Mouse (Mus musculus): ENCODE measurements around the gene Fibp. TPM values are rescaled to one million over a fixed set of nuclear protein-coding genes. Genes with fewer than 3 reads are reported as not detected.

Fibp gene
- polyA plus RNA-seq (2012; fragmentation: generic; extraction: Trizol) = 122 TPM

- peak within 1 kb of the TSS; percentile 72 for H3ac ChIP-seq (ENCODE audit: control insufficient read depth, insufficient read length)
- H3K4me2 ChIP-seq (ENCODE audit: low read depth) = peak within 1 kb of the TSS; percentile 96
- peaks cover 12% of the 10 kb centered on the region for H3K36me3 ChIP-seq (ENCODE audit: control insufficient read depth, insufficient read depth)
- H3K4me3 ChIP-seq = peak within 1 kb of the TSS; percentile 94
- TF ChIP-seq POLR2A (IDR thresholded peaks at IDR 0.05; ENCODE audit: insufficient read length, low read depth) = peak; percentile 81
- TF ChIP-seq MYOG (IDR thresholded peaks at IDR 0.05; ENCODE audit: control insufficient read depth in 1 of 3, insufficient read depth in 1 of 3, insufficient read length in 2 of 3, low read depth in 2 of 3) = no peak
- no peak for TF ChIP-seq TCF12 (IDR thresholded peaks at IDR 0.05; ENCODE audit: insufficient read depth, poor library complexity, severe bottlenecking)
- TF ChIP-seq MYOD1 (IDR thresholded peaks at IDR 0.05; ENCODE audit: control insufficient read depth in 1 of 3, insufficient read length in 2 of 3, low read depth in 2 of 3) = no peak
- peak; percentile 83 for TF ChIP-seq POLR2AphosphoS2 (IDR thresholded peaks at IDR 0.05; ENCODE audit: insufficient read length, low read depth)
- TF ChIP-seq SRF (IDR thresholded peaks at IDR 0.05; ENCODE audit: control insufficient read depth, insufficient read length, low read depth) = no peak
- TF ChIP-seq TCF3 (IDR thresholded peaks at IDR 0.05; ENCODE audit: insufficient read length, low read depth) = no peak
- no peak for TF ChIP-seq E2F4 (IDR thresholded peaks at IDR 0.05; ENCODE audit: insufficient read depth)
- peaks cover 28% of the 10 kb centered on the region for H3K79me2 ChIP-seq (ENCODE audit: control insufficient read depth, insufficient read depth)
- H3K27me3 ChIP-seq (ENCODE audit: control insufficient read depth, insufficient read depth, insufficient read length) = no peaks in the 10 kb centered on the region
Observed at GRCm38 (mm10) chr19:5460465-5460911, at the start of gene Fibp. Fibp (plus strand) TSS chr19:5460615.

- no peak overlapping the region for H3K4me2 ChIP-seq (ENCODE audit: low read depth)
- no peaks in the 10 kb centered on the region for H3K79me2 ChIP-seq (ENCODE audit: control insufficient read depth, insufficient read depth)
- TF ChIP-seq MYOD1 (IDR thresholded peaks at IDR 0.05; ENCODE audit: control insufficient read depth in 1 of 3, insufficient read length in 2 of 3, low read depth in 2 of 3) (no peak), USF1 (IDR thresholded peaks at IDR 0.05; ENCODE audit: low read depth) (no peak), CEBPB (IDR thresholded peaks at IDR 0.05; ENCODE audit: insufficient read depth, poor library complexity, severe bottlenecking) (no peak), MAX (IDR thresholded peaks at IDR 0.05; ENCODE audit: low read depth) (no peak), TCF3 (IDR thresholded peaks at IDR 0.05; ENCODE audit: insufficient read length, low read depth) (no peak), POLR2AphosphoS2 (IDR thresholded peaks at IDR 0.05; ENCODE audit: insufficient read length, low read depth) (no peak), SRF (IDR thresholded peaks at IDR 0.05; ENCODE audit: control insufficient read depth, insufficient read length, low read depth) (no peak), REST (IDR thresholded peaks at IDR 0.05; ENCODE audit: insufficient read depth, insufficient read length) (no peak)
- no peak overlapping the region for H3K4me3 ChIP-seq
- no peak overlapping the region for H3ac ChIP-seq (ENCODE audit: control insufficient read depth, insufficient read length)
- no peaks in the 10 kb centered on the region for H3K27me3 ChIP-seq (ENCODE audit: control insufficient read depth, insufficient read depth, insufficient read length)
- no peaks in the 10 kb centered on the region for H3K36me3 ChIP-seq (ENCODE audit: control insufficient read depth, insufficient read depth)
Observed at GRCm38 (mm10) chr19:5410641-5411040, 49.8 kb upstream of the Fibp start.

GRCm38 (mm10) chr19:5411961-5412360 lies 48.5 kb upstream of the Fibp start:
- no peak for TF ChIP-seq POLR2AphosphoS2 (IDR thresholded peaks at IDR 0.05; ENCODE audit: insufficient read length, low read depth)
- peak in 2 of 3 experiments; percentile 35 to 76 for TF ChIP-seq MYOG (IDR thresholded peaks at IDR 0.05; ENCODE audit: control insufficient read depth in 1 of 3, insufficient read depth in 1 of 3, insufficient read length in 2 of 3, low read depth in 2 of 3)
- TF ChIP-seq USF1 (IDR thresholded peaks at IDR 0.05; ENCODE audit: low read depth) = peak; percentile 43
- TF ChIP-seq SRF (IDR thresholded peaks at IDR 0.05; ENCODE audit: control insufficient read depth, insufficient read length, low read depth) = no peak
- no peak for TF ChIP-seq E2F4 (IDR thresholded peaks at IDR 0.05; ENCODE audit: insufficient read depth)
- no peak for TF ChIP-seq POLR2A (IDR thresholded peaks at IDR 0.05; ENCODE audit: insufficient read length, low read depth)
- TF ChIP-seq REST (IDR thresholded peaks at IDR 0.05; ENCODE audit: insufficient read depth, insufficient read length) = no peak
- TF ChIP-seq TCF12 (IDR thresholded peaks at IDR 0.05; ENCODE audit: insufficient read depth, poor library complexity, severe bottlenecking) = no peak
- TF ChIP-seq MYOD1 (IDR thresholded peaks at IDR 0.05; ENCODE audit: control insufficient read depth in 1 of 3, insufficient read length in 2 of 3, low read depth in 2 of 3) = peak in 1 of 3 experiments; percentile 58
- TF ChIP-seq MAX (IDR thresholded peaks at IDR 0.05; ENCODE audit: low read depth) = no peak
- no peak for TF ChIP-seq TCF3 (IDR thresholded peaks at IDR 0.05; ENCODE audit: insufficient read length, low read depth)
- no peak for TF ChIP-seq CEBPB (IDR thresholded peaks at IDR 0.05; ENCODE audit: insufficient read depth, poor library complexity, severe bottlenecking)
- Histone ChIP-seq H3ac (ENCODE audit: control insufficient read depth, insufficient read length) (no peak overlapping the region), H3K36me3 (ENCODE audit: control insufficient read depth, insufficient read depth) (no peaks in the 10 kb centered on the region), H3K27me3 (ENCODE audit: control insufficient read depth, insufficient read depth, insufficient read length) (no peaks in the 10 kb centered on the region), H3K4me3 (no peak overlapping the region), H3K4me2 (ENCODE audit: low read depth) (peak overlapping the region; percentile 39), H3K79me2 (ENCODE audit: control insufficient read depth, insufficient read depth) (no peaks in the 10 kb centered on the region)

- no peak overlapping the region for H3K4me2 ChIP-seq (ENCODE audit: low read depth)
- TF ChIP-seq MAX (IDR thresholded peaks at IDR 0.05; ENCODE audit: low read depth) (no peak), CEBPB (IDR thresholded peaks at IDR 0.05; ENCODE audit: insufficient read depth, poor library complexity, severe bottlenecking) (no peak), POLR2AphosphoS2 (IDR thresholded peaks at IDR 0.05; ENCODE audit: insufficient read length, low read depth) (no peak), E2F4 (IDR thresholded peaks at IDR 0.05; ENCODE audit: insufficient read depth) (no peak), POLR2A (IDR thresholded peaks at IDR 0.05; ENCODE audit: insufficient read length, low read depth) (no peak), MYOG (IDR thresholded peaks at IDR 0.05; ENCODE audit: control insufficient read depth in 1 of 3, insufficient read depth in 1 of 3, insufficient read length in 2 of 3, low read depth in 2 of 3) (no peak), SRF (IDR thresholded peaks at IDR 0.05; ENCODE audit: control insufficient read depth, insufficient read length, low read depth) (no peak), MYOD1 (IDR thresholded peaks at IDR 0.05; ENCODE audit: control insufficient read depth in 1 of 3, insufficient read length in 2 of 3, low read depth in 2 of 3) (no peak), TCF12 (IDR thresholded peaks at IDR 0.05; ENCODE audit: insufficient read depth, poor library complexity, severe bottlenecking) (no peak), TCF3 (IDR thresholded peaks at IDR 0.05; ENCODE audit: insufficient read length, low read depth) (no peak), REST (IDR thresholded peaks at IDR 0.05; ENCODE audit: insufficient read depth, insufficient read length) (no peak), USF1 (IDR thresholded peaks at IDR 0.05; ENCODE audit: low read depth) (no peak)
Observed at GRCm38 (mm10) chr19:5413840-5414239, 46.6 kb upstream of the Fibp start.

More at GRCm38 (mm10) chr19:5413840-5414239, 46.6 kb upstream of the Fibp start:
- no peaks in the 10 kb centered on the region for H3K36me3 ChIP-seq (ENCODE audit: control insufficient read depth, insufficient read depth)
- no peaks in the 10 kb centered on the region for H3K27me3 ChIP-seq (ENCODE audit: control insufficient read depth, insufficient read depth, insufficient read length)
- H3K79me2 ChIP-seq (ENCODE audit: control insufficient read depth, insufficient read depth) = no peaks in the 10 kb centered on the region
- H3K4me3 ChIP-seq = no peak overlapping the region
- H3ac ChIP-seq (ENCODE audit: control insufficient read depth, insufficient read length) = no peak overlapping the region

Measured in myocyte (in vitro differentiated cells).